Mouse (Mus musculus) small intestine, adult 2 months (tissue): ENCODE data around the gene Tent5c.

Source experiments
- CTCF ChIP-seq: fragments of 200-500 bp; IDR thresholded peaks from 2 replicates; pipeline ENCODE4 v1.5.1; 2012; ENCODE audit warnings: low read depth, mild to moderate bottlenecking, control low read depth, inconsistent platforms, low read length, moderate library complexity, mixed read lengths; ENCODE audit not compliant: insufficient replicate concordance, insufficient read length; ENCODE audit errors: extremely low read depth
- POLR2A ChIP-seq: fragments of 200-500 bp; IDR thresholded peaks from 2 replicates; pipeline ENCODE4 v1.6.1; 2012; ENCODE audit warnings: low read depth, mild to moderate bottlenecking, control low read depth, inconsistent platforms, low read length, moderate library complexity

GRCm38 (mm10) chr3:100402656-100403055, 86.5 kb downstream of the Tent5c start:
- TF ChIP-seq CTCF, result no peak
- no peak for TF ChIP-seq POLR2A
